Mouse (Mus musculus): ENCODE measurements around the gene Oas1f.
A peak's percentile ranks its signal among the peaks of the same experiment; 100 is the strongest.
"Not testable (repeated sequence)": the region's sequence is repeated elsewhere in the genome, so short reads cannot be mapped to it uniquely, and the experiment has no call there.

Oas1f gene

DNA sequence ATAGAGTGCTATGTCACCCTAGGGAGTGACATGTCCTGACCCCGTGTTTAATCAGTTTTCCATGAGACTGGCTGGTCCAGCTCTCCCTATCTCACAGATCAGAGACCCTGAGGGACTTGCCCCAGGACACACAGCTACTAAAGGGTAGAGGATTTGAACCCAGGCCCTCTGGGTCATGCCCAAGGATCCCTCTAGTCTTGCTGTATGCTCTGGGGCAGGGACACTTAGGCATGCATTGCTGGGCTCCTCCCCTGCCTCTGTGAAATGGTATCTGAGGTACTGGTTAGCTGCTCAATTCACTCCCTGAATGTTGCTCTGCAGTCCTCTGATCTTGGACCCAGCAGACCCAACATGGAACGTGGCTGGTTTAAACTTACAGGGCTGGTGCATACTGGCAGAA, 24.3 kb downstream of the Oas1f start:
- DNase-seq (ENCODE audit: low read depth, low spot score): no peak

DNA sequence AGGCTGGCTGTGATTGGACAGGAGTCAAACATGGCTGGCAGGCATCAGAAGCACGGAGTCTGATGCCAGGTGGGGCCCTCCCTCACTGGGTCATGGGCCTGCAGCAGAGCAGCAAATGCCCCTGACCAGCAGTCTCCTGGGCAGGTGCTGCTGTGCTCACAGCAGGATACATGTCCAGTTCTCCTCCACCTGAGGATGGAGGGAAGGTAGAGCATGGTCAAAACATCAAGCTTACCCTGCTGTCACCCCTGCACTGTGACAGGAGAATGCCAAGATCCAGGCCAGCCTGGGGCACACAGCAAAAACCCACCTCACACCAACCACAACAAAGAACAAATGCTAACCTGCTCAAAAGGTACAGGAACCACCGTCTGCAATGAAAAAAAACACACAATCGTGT, 29.7 kb downstream of the Oas1f start:
- DNase-seq (ENCODE audit: low read depth, low spot score): not testable (repeated sequence)

DNA sequence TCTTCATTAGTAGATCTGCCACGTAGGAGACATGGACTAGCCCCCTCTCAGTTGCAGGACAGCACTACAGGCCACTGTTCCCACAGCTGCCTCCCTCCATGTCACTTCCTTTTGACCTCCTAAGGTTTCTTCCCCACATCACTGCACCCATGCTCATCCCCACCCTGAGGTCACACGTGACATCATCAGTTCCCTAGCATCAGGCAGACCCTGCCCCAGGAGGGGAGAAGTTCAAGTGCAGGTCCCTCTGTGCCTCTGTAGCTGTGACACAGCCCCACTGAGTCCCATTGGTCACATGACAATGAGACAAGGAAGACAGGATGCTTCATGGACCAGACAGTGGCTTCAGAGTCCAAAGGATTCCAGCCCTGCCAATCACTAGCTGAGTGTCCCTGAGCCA, 30.2 kb downstream of the Oas1f start:
- not testable (repeated sequence) for DNase-seq (ENCODE audit: low read depth, low spot score)

DNA sequence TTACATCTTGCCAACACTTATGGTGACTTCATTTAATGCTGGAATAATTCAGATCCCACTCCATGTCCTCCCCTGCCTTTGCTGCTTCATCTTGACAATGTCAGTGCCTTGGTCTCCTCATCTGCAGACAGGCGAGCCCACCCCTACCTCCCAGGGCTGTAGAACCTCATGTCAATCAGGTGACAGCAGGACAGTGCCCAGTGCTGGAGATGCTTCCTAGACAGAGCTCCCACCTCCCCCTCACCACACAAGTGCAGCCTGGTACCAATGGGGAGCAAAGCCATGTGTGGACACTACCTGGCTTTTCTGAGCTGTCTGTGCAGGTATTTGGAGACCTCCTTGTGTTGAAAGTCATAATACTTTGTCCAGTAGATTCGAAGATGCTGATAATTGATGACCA, 31.6 kb downstream of the Oas1f start:
- DNase-seq (ENCODE audit: low read depth, low spot score): not testable (repeated sequence)

DNA sequence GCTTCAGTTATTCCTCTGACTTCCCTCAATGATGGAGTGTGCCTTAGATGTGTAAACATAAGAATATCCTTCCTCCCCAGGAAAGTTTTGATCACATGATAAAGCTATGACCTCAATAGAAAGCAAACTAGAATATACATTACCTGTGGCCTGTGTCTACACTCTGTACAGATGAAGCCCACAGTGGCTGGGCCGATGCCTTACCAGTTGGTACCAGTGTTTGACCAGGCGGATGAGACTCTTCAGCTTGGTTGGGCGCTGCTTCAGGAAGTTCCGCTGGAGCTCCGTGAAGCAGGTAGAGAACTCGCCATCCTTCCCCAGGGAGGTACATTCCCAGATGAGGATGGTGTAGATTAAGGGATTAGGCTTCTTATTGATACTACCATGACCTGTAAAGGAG, 34.5 kb downstream of the Oas1f start:
- DNase-seq (ENCODE audit: low read depth, low spot score): not testable (repeated sequence)

DNA sequence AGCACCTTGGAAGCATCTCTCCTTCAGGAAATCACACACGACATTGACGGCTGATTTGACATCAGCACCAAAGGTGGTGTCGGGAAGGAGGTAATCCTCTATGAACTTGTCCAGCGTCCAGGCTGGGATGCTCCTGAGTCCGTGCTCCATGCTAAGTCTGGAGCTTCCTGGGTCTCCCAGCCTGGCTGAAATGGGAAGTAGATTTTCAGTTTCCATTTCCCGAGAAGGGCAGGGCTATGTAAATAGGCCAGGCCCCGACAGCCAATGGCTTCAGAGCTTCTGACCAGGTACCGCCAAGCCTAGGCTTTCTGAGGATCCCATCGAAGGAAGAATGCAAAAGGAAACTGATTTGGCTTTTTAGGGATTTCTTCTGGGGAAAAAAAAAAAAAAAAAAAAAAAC, 40.2 kb downstream of the Oas1f start, which contains the start of gene Oas1g:
Oas1g (minus strand) TSS at position 201 of the 400 bp plus-strand sequence.
- not testable (repeated sequence) for DNase-seq (ENCODE audit: low read depth, low spot score)

DNA sequence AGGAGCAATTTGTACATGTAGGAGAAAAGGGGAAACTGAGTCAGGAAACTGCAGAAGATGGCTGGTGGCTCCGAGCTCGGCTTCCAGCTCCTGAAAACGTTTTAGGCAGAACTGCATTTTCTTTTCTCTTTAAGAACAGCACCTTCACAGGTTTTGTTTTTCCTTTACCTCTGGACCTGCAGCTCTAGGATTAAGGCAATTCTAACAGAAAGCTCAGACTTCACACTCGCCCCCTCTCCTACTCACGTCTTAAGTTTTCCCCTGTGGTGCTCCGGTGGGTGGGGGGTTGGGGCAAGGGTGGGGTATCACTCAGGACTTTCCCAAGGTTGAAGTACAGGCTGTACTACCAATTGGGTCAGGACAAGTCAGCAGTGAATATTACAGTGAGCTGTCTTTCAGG, 40.7 kb downstream of the Oas1f start:
- DNase-seq (ENCODE audit: low read depth, low spot score): no peak

DNA sequence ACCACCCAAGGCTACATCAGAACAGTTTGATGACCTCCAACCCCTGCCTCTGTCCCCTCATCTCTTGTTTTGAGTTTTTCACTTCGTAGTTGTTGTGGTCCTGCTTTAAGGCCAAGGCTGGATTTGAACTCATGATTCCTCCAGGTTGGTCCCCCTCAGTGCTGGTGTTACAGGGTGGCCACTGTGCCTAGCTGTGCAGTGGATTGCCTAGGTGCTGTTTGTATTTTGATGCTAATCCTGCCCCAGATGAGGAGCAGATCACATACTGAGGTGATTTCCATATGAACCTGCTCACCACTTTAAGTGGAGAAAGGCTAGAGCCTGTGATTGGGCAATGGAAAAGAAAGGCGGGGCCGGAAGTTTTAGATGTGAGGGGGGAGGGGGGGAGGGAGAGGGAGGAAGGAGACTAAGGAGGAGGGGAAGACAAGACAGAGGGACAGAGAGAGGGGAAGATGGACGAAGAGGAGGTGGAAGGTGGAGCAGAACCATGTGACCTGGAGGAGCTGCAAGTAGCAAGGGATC, 41.2 kb downstream of the Oas1f start:
- not testable (repeated sequence) for DNase-seq (ENCODE audit: low read depth, low spot score)

DNA sequence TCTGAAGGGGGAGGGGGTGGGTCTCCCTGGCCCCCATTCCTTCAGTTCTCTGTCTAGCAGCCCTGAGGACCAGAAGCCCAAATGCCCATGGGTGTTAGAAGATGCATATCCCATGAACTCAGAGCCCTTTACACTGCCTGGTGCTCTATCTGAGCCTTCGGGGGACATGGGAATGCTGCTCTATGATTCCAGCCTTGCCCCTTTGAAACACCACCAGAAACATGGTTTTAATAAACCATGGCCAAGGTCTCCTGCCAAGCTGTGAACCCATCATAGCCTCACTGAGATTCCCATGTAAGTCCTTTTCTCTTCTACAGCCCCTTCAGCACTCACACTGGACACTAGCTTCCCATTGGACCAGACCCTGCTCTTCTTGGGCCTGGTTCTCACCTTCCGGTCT, 42.9 kb downstream of the Oas1f start:
- no peak for DNase-seq (ENCODE audit: low read depth, low spot score)

DNA sequence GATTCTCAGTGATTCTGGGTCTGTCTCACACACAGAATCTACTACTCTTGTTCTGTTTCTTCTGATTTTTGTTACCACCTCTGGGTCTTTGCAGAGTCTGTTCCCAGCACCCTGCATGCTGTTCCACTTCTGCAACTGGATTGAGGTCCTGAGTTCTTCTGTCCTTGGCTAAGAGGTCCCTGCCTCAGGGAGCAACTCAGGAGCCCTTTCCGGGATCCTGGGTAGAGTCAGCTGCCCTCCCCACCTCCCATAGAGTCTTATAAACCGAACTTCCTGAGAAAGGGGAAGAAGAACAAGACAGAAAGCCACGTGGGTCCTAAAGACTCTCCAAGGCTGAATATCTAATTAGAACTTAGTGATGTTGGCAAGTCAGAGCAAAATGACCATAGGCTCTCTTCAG, 43.8 kb downstream of the Oas1f start:
- no peak for DNase-seq (ENCODE audit: low read depth, low spot score)

DNA sequence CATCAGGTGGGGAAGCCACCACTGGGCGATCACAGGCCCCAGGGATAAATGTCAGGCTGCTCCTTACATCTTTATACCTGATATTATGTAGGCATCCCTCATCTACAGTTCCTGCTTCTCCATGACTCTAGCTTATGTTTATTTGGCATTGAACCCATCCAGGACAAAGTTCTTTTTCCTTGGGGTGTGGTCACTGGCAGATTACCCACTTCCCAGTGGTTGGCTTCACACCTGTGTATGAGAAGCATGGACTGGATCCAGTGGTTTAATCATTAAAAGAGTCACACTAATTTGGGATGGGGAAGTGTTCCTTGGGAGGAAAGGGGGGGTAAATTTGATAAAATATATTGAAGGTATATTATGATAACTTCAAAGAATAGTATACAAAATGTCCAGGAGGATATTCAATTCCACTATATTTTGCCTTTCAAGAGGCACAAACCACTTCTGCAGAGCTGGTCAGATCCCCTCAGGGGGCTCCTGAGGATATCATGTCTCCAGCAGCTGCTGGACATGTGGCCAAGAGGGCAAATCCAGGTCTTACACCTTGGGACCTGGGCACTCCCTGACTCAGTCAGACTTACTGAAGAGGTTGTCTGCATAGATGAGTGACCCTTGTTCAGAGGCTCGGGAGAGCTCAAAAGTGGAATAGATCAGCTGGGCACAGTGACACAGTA, 44.5 kb downstream of the Oas1f start:
- DNase-seq (ENCODE audit: low read depth, low spot score): not testable (repeated sequence)

DNA sequence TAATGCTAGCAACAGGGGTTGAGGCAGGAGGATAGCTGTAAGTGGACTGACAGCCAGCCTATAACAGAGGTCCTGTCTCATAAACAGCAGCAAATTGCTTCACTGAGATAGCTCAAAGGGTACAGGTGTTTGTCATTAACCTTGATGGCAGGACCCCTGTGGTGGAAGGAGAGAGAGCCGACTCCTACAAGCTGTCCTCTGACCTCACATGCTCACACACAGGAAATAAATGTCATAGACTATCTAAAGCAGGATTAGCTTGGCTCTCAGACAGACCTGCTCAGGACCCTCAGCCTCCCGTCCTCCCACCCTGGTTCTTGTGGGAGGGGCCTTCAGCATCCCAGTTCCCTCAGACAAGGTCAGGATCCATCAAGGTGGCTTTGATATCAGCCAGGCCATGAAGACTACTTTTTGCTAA, 45.1 kb downstream of the Oas1f start:
- no peak for DNase-seq (ENCODE audit: low read depth, low spot score)

DNA sequence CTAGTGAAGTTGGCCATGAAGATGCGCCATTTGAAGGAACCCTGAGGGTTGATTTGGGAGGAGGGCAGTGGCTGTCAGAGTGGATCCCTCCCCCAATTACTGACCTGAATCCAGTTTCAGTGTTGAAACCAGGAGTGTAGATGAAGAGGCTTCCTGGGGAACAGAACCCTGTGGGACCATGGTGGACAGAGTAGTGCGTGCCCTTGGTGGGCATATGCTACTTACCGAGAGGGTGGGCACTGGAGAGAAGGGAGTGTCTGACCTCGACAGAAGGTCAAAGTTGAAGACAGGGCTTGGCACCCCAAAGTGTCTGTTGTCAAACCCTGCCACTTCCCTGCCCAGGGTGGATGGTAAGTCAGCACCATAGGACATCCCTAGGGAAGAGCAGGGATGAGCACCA, 46.7 kb downstream of the Oas1f start:
- DNase-seq (ENCODE audit: low read depth, low spot score): not testable (repeated sequence)

DNA sequence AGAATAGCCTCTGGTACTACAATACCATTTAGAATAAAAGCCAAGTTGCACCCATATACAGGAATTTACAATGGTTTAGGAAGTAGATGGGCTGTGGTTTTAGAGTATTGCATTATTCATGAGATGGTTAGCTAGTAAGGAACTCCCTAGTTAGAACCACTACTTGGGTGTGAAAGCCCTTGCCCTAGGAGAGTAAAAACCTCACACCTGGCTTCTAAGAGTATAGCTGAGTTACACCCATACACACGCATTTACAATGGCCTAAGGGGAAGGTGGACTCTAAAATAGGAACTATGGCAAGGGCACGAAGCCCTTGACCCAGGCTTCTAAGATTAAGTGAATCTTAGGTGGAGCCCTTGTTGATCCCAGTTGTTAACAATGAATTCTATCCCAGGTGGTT, 47.5 kb downstream of the Oas1f start:
- DNase-seq (ENCODE audit: low read depth, low spot score): not testable (repeated sequence)

DNA sequence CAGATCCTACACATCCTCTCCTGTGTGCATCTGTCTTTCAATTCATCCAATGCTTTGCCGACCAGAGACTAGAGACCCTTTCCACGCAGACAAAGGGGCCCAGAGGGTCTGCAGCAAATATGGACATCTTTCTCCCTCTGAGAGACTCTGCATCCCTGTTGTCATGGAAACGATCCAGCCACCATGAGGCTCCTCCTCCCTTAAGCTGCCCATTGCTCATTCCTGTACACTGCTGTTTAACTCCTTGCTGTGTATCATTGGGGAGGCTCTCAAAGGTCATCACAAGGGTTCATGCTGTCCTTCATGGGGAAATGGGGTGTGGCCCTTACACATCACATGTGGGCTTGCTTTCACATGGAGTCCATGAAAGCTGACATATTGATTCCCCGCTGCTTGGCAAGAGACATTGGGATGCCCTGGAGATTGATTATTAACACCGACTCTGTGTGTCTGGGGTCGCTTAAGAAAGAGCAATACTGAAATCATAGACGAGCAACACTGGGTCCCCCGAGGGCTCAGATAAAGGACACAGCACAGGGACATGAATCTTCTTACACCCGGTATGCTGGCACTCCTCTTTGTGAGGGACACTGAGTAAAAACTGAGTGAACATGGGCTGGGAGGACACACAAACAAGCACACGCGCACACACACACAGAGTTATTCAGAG, 48.2 kb downstream of the Oas1f start:
- DNase-seq (ENCODE audit: low read depth, low spot score): no peak

DNA sequence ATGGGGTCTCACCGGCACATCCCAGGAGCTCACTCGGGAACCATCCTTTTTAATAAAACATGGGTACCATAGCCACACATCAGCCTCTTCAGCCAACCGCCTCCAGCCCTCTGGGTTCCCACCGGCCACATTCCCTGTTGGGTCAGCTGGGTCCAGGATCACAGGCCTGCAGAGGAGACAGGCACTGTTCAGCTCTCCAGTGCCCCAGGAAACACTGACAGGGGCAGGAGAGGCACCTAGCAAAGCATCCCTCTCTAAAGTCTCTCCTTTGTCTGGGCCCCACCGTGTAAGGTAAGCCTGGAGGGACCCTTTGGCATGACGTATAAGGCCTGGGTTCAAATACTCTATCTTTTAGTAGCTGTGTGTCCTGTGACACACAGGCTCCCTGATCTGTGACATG, 51.1 kb downstream of the Oas1f start:
- DNase-seq (ENCODE audit: low read depth, low spot score): no peak

DNA sequence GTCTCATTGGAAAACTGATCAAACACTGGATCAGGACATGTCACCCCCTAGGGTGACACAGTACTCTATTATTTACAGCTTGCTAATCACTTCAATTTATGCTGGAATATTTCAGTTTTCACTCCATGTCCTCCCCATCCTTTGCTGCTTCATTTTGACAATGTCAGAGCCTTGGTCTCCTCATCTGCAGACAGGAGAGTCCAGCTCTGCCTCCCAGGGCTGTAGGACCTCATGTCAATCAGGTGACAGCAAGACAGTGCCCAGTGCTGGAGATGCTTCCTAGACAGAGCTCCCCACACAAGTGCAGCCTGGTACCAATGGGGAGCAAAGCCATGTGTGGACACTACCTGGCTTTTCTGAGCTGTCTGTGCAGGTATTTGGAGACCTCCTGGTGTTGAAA, 51.6 kb downstream of the Oas1f start:
- no peak for DNase-seq (ENCODE audit: low read depth, low spot score)

DNA sequence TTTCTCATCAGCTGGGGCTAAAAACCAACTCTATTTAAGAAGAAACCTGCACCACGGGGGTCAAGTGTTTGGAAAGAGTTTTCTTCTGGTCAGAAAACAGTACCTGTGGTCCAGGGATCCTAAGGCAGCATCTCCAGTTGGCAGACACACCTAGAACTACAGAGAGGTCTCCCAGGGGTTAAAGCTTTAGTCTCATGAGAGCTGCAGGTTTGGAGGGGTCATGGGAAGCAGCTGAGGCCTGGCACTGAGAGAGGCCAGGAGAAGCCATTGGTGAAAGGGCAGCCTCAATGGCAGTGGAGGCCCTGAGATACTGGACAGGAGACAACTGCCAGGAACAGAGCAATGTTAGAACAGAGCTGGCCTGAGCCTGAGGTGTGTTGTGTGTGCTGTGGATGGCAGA, 53.5 kb downstream of the Oas1f start:
- no peak for DNase-seq (ENCODE audit: low read depth, low spot score)

DNA sequence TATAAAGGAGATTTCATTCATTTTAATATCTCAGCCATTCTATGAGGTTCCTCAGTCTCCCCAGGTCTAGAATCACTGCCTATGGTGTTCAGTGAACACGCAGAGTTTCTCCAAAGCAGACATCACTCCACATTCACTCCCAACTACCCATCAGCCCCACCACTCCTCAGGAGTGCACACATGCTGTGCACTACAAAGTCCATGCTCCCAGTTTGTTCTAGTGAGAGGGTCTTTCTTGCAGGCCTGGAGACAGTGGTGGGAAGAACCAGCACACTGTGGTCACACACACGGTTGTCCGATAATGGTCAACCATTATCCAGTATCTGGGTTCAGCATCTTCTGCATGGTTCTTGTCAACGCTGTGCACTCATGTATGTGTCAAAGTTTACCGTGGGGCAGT, 54.9 kb downstream of the Oas1f start:
- DNase-seq (ENCODE audit: low read depth, low spot score): no peak

DNA sequence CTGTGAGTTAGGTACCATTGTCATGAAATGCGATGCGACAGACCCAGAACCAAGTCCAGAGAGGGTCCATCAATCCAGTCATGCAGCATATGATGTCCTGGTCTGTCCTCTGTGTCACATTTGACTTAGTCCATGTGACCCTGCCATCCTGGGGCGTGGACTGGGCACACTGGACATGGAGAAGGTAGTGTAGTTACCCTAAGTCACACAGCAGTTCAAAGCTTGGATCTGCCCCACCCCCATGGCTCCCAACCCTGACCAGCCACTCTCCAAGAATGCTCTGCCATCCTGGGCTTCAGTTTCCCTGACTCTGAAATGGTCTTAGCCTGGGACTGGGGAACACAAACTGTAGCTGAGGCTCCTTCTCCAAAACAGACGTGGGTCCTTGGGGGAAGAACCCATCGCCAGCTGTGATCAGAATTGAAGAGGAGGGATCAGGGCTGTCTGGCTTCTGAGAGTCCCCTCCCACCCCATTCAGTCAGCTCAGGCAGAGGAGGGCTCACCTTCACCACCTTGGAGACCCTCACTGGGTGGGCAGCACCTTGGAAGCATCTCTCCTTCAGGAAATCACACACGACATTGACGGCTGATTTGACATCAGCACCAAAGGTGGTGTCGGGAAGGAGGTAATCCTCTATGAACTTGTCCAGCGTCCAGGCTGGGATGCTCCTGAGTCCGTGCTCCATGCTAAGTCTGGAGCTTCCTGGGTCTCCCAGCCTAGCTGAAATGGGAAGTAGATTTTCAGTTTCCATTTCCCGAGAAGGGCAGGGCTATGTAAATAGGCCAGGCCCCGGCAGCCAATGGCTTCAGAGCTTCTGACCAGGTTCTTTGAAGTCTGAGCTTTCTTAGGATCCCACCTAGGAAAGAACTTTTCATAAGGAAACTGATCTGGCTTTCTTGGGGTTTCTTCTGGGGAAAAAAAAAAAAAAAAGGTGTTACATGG, 59.9 kb downstream of the Oas1f start, which contains the start of gene Oas1a:
Oas1a (minus strand) TSS at position 731 of the 943 bp plus-strand sequence.
- peak; percentile 17 for DNase-seq (ENCODE audit: low read depth, low spot score)
